Mouse (Mus musculus): Measurements from ENCODE around the gene Rps5.

The Rps5 gene

GRCm38 (mm10) chr7:12921705-12922465 lies at the start of gene Rps5:
Gene Rps5 (plus strand): TSS chr7:12922290.
- CTCF ChIA-PET = interaction anchor here in 3 of 4 experiments (0.6 to 1.6 kb wide), 16 partner anchors 13 to 125 kb away, joined by 3 to 10 read pairs (median 4); partner anchors contain the start of genes Zfp128 (in 1 of the 3), Zfp446 (in 1 of the 3) and Zscan18 (in 1 of the 3)

GRCm38 (mm10) chr7:12874301-12874700 lies 47.8 kb upstream of the Rps5 start:
- CTCF ChIA-PET = interaction anchor here in 2 of 4 experiments (0.6 to 1.1 kb wide), 4 partner anchors 69 to 183 kb away, joined by 3 to 5 read pairs (median 4); no protein-coding TSS in a partner anchor
- POLR2A ChIA-PET = interaction anchor here in 3 of 4 experiments (1.0 to 2.6 kb wide), 7 partner anchors 11 to 104 kb away, joined by 3 to 12 read pairs (median 4); partner anchors contain the start of genes Rps5 (in 3 of the 3) and Zfp446 (in 1 of the 3)

More at GRCm38 (mm10) chr7:12921705-12922465, at the start of gene Rps5:
- POLR2A ChIA-PET = interaction anchor here (0.5 to 10.1 kb wide), 136 partner anchors 8 to 389 kb away, joined by 3 to 374 read pairs (median 6); partner anchors contain the start of genes Chmp2a (in 3 of the 4), Mzf1 (in 3 of the 4), Zbtb45 (in 3 of the 4) and Zfp110 (in 3 of the 4)

GRCm38 (mm10) chr7:12880036-12880435 lies 42.1 kb upstream of the Rps5 start:
- ChIA-PET POLR2A (interaction anchor here in 2 of 4 experiments (0.7 to 2.3 kb wide), 6 partner anchors 23 to 176 kb away, joined by 3 to 15 read pairs (median 5); partner anchors contain the start of gene Rps5 (in 1 of the 2)), CTCF (no interaction called here)

- CTCF ChIA-PET = interaction anchor here in 2 of 4 experiments (0.6 to 1.4 kb wide), 5 partner anchors 14 to 63 kb away, joined by 3 to 5 read pairs (median 3); partner anchors contain the start of genes Rps5 (in 1 of the 2) and Zfp110 (in 1 of the 2)
- POLR2A ChIA-PET = interaction anchor here in 3 of 4 experiments (0.6 to 2.3 kb wide), 38 partner anchors 9 to 210 kb away, joined by 3 to 23 read pairs (median 4); partner anchors contain the start of genes Rps5 (in 3 of the 3), Zfp110 (in 2 of the 3), Zfp446 (in 2 of the 3) and Chmp2a (in 1 of the 3)
These were observed 41.6 kb upstream of the Rps5 start for GRCm38 (mm10) chr7:12880497-12880896.

GRCm38 (mm10) chr7:12880911-12881660 lies 41.0 kb upstream of the Rps5 start, which contains the start of gene Zfp128:
Gene Zfp128 (plus strand): TSS chr7:12881177.
- ChIA-PET CTCF (interaction anchor here in 3 of 4 experiments (0.6 to 1.5 kb wide), 6 partner anchors 13 to 62 kb away, joined by 3 to 5 read pairs (median 3); partner anchors contain the start of genes Rps5 (in 1 of the 3) and Zfp110 (in 1 of the 3)), POLR2A (interaction anchor here in 3 of 4 experiments (0.6 to 2.3 kb wide), 40 partner anchors 9 to 391 kb away, joined by 3 to 23 read pairs (median 4); partner anchors contain the start of genes Rps5 (in 3 of the 3), Zfp110 (in 2 of the 3), Zfp446 (in 2 of the 3) and Chmp2a (in 1 of the 3))

GRCm38 (mm10) chr7:12886563-12887266 lies 35.4 kb upstream of the Rps5 start:
- CTCF ChIA-PET = no interaction called here
- POLR2A ChIA-PET = interaction anchor here in 3 of 4 experiments (0.6 to 1.8 kb wide), 5 partner anchors 17 to 724 kb away, joined by 3 to 7 read pairs (median 5); partner anchors contain the start of gene Rps5 (in 1 of the 3)

- CTCF ChIA-PET = no interaction called here
- POLR2A ChIA-PET = interaction anchor here in 3 of 4 experiments (0.6 to 1.8 kb wide), 4 partner anchors 16 to 88 kb away, joined by 3 to 7 read pairs (median 5); partner anchors contain the start of gene Rps5 (in 1 of the 3)
These were observed 34.5 kb upstream of the Rps5 start for GRCm38 (mm10) chr7:12887585-12887984.

- POLR2A ChIA-PET = interaction anchor here in 2 of 4 experiments (1.0 to 2.1 kb wide), 5 partner anchors 13 to 78 kb away, joined by 3 to 15 read pairs (median 3); partner anchors contain the start of genes Rps5 (in 1 of the 2) and Zfp110 (in 1 of the 2)
- CTCF ChIA-PET = no interaction called here
These were observed 31.2 kb upstream of the Rps5 start for GRCm38 (mm10) chr7:12890928-12891327.

GRCm38 (mm10) chr7:12891334-12891733 lies 30.8 kb upstream of the Rps5 start:
- POLR2A ChIA-PET = interaction anchor here in 3 of 4 experiments (0.7 to 2.1 kb wide), 6 partner anchors 12 to 78 kb away, joined by 3 to 15 read pairs (median 3); partner anchors contain the start of genes Rps5 (in 1 of the 3) and Zfp110 (in 1 of the 3)
- CTCF ChIA-PET = no interaction called here

- POLR2A ChIA-PET = interaction anchor here in 3 of 4 experiments (0.8 to 17.2 kb wide), 15 partner anchors 9 to 116 kb away, joined by 3 to 374 read pairs (median 4); partner anchors contain the start of genes Rps5 (in 3 of the 3), Zfp446 (in 2 of the 3), Rnf225 (in 1 of the 3) and Zfp110 (in 1 of the 3)
These were observed 24.3 kb upstream of the Rps5 start, which contains the start of gene Zscan22 for GRCm38 (mm10) chr7:12897655-12898410. Gene Zscan22 (plus strand): TSS chr7:12897815.

GRCm38 (mm10) chr7:12901517-12901916 lies 20.6 kb upstream of the Rps5 start:
- CTCF ChIA-PET = interaction anchor here in 2 of 4 experiments (0.6 to 1.4 kb wide), 3 partner anchors 8 to 123 kb away, joined by 3 to 9 read pairs (median 4); no protein-coding TSS in a partner anchor
- POLR2A ChIA-PET = interaction anchor here (0.6 to 17.2 kb wide), 14 partner anchors 8 to 157 kb away, joined by 3 to 374 read pairs (median 3); partner anchors contain the start of genes Rps5 (in 2 of the 4), Rnf225 (in 1 of the 4), Zfp128 (in 1 of the 4) and Zfp446 (in 1 of the 4)

More at GRCm38 (mm10) chr7:12897655-12898410, 24.3 kb upstream of the Rps5 start, which contains the start of gene Zscan22:
- CTCF ChIA-PET = interaction anchor here in 1 of 4 experiments (1.4 kb wide), 1 partner anchor 12 kb away, joined by 9 read pairs; no protein-coding TSS in a partner anchor

- ChIA-PET POLR2A (interaction anchor here (0.5 to 17.2 kb wide), 85 partner anchors 9 to 1021 kb away, joined by 3 to 374 read pairs (median 5); partner anchors contain the start of genes Rps5 (in 4 of the 4), Rnf225 (in 3 of the 4), Ube2m (in 3 of the 4) and Zfp128 (in 3 of the 4)), CTCF (interaction anchor here in 2 of 4 experiments (0.8 to 1.4 kb wide), 6 partner anchors 10 to 106 kb away, joined by 3 to 5 read pairs (median 3); partner anchors contain the start of gene Zbtb45 (in 1 of the 2))
These were observed 18.5 kb upstream of the Rps5 start for GRCm38 (mm10) chr7:12903623-12904022.

- ChIA-PET CTCF (interaction anchor here in 1 of 4 experiments (1.0 to 1.3 kb wide), 2 partner anchors 8 to 15 kb away, joined by 3 to 4 read pairs; no protein-coding TSS in a partner anchor), POLR2A (interaction anchor here in 3 of 4 experiments (0.6 to 17.2 kb wide), 15 partner anchors 13 to 149 kb away, joined by 3 to 374 read pairs (median 16); partner anchors contain the start of genes Rps5 (in 3 of the 3), Rnf225 (in 2 of the 3), Mzf1 (in 1 of the 3) and Zfp446 (in 1 of the 3))
These were observed 16.9 kb upstream of the Rps5 start for GRCm38 (mm10) chr7:12905146-12905545.

- ChIA-PET CTCF (interaction anchor here (0.6 to 2.2 kb wide), 40 partner anchors 9 to 149 kb away, joined by 3 to 13 read pairs (median 4); partner anchors contain the start of genes Rps5 (in 2 of the 4), Zbtb45 (in 2 of the 4), Zfp446 (in 2 of the 4) and Mzf1 (in 1 of the 4)), POLR2A (interaction anchor here (0.6 to 17.2 kb wide), 45 partner anchors 9 to 150 kb away, joined by 3 to 374 read pairs (median 4); partner anchors contain the start of genes Rps5 (in 3 of the 4), Zfp446 (in 3 of the 4), Rnf225 (in 2 of the 4) and Zfp128 (in 2 of the 4))
These were observed 12.6 kb upstream of the Rps5 start for GRCm38 (mm10) chr7:12909498-12909962.

Data from embryonic stem cell, embryonic (primary cell).